Mouse (Mus musculus) cerebral cortex, adult 2 months (tissue): ENCODE results near the gene Cebpa.

Experiments
- WGBS: fragments of 180-500 bp; shearing (Covaris S2); methylation state at CpG from one replicate; pipeline ENCODE4 v1.1.7; 2018; 5-methylcytosine and 5-hydroxymethylcytosine counted together

Cebpa gene

DNA sequence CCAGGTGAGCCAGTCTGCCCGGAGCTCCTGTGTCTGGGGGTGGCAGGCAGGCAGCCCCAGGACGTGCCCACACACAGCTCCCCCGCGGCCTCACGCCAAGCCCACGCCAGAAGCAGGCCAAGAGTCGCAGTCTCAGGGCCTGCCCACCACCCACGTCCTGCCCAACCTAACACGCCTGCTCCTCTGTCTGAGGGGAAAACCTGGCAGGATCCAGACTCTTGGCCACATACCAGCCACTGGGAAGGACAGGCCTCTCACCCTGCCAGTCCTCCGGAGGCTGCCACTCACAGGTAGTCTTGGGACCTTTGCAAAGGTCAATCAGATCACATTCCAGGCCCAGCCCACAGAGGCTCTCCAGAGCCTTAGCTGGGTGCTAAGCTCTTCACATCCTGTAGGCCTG lies 27.2 kb downstream of the Cebpa start:
- WGBS: 78% methylated on average over 10 of the region's 10 CpGs

DNA sequence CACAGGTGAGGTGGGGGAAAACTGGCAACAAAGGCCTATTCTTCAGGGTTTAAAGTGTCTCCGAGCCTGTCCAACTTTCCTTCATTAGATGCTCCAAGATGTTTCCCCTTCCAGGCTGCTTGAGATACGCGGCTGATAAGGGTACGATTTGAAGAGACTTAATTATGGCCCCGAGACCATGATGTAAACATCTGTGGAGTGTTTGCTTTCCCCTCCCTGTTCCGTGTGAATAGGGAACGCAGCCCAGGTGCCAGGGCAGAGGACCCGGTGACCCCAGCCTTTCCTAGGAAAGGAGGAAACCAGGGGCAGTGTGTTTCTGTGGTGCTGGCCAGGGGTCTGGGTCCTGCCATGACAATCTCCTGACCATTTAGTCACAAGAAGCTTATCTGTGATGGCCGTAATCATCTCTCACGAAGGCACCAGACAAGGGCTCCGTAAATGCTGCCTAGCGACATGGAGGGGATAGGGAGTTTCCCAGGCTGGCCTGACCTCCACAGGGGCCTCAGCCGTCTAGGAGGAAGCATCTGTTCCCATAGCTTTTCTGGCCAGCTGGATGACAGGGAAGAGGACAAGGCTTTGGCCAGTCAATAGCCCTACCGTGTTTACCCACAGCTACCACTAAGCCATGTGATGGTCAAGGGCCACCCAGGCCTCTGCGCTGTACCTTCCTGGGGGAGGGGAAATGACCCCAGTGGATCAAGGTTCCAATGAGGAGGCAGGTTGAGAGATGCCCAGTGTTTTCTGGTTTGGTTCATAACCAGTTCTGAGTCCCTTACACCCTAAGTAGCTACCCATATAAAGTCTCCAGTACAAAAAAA lies 30.7 kb downstream of the Cebpa start:
- 85% methylated on average over 15 of the region's 15 CpGs for WGBS

DNA sequence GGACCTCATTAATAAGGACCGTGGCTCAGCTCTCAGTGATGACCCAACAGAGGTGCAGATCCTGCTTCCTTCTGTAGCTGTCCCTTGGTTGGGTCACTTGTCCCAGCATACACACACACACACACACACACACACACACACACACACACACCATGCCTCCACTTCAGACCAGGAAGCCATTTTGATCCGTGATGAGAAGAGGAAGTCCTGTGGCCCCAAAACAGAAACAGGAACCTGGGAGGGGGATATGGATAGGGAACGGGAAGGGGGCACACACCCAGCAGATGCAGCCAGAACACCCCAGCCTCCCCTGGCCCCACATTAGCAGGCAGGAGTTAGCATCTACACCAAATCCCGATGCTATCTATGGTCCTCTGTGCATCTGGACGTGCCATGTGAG lies 31.8 kb downstream of the Cebpa start:
- WGBS: 79% methylated on average over 5 of the region's 5 CpGs

DNA sequence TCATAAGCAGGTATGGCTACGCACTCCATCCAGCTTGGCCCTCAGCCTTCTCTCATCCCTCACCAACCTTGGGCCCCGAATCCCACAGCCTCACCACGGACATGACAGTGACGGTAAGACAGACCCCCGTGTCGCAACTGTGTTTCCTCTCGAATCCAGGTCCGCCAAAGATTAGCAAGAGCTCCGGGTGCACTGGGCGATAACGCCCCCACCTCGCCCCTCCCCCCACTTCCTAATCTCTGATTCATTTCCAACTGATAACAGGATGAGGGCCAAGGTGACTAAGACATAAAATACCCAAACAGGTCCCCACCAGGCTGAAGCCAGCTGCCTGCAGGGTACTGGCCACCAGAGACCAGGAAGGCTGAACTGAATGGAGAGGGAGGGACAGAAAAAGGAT lies 35.4 kb downstream of the Cebpa start:
- WGBS: 86% methylated on average over 12 of the region's 12 CpGs

DNA sequence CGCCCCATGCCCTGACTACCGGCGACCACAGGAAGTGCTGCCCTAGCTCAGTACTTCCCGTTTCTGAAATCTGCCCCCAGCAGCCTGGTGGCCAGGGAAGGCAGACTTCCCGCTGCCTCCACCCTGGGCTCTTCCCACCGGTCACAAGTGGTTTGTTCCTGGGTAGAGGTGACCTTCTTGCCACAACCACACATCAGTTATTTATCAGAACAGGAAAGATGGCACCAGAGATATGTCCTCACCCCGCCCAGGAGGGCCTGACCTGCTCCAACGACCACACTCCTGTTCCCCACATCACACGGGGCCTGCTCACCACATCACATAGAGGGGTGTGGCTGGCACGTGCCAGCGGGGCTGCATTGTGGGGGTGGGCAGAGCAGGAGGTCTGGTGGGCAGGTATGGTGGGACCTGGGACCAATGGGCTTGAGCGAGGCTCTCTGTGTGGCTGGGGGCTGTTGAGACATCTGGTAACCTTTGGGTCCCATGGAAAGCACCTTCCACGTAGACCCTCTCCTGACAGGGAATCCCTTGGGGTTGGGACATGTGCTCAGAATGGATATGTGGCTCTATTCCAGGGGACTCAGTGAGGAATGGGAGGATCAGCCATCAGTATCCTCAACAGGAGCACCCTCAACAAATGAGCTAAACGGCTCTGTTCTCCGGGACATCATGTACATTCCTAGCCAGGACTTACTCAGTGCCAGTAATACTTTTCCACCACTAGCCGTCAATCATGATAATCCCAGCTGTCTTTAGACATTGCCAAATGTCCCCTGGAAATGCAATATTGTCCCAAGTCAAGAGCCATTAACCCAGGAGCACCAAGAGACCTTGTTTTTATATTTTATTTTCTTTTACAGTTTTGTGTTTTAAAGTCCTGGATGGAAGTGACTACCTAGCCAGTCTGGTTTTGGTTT lies 37.7 kb downstream of the Cebpa start:
- 79% methylated on average over 16 of the region's 16 CpGs for WGBS

DNA sequence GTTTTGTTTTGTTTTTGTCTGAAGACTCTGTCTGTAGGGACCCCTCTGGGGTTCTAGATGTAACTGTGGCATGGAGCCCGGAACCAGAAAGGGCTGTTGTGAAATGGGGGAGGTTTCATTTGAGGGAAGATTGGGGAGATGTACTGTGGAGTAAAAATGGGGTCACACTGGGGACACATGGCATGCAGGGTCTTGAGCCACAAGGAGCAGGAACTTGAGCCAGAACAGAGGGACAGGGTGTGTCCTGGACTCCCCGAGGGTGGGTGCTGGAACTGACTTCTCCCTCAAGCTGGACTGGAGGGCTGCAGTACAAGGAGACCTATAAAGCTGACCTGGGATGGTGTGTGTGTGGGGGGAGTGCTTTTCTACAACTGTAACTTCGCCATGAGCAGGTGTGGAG lies 38.4 kb downstream of the Cebpa start:
- WGBS: 70% methylated on average over 3 of the region's 3 CpGs

DNA sequence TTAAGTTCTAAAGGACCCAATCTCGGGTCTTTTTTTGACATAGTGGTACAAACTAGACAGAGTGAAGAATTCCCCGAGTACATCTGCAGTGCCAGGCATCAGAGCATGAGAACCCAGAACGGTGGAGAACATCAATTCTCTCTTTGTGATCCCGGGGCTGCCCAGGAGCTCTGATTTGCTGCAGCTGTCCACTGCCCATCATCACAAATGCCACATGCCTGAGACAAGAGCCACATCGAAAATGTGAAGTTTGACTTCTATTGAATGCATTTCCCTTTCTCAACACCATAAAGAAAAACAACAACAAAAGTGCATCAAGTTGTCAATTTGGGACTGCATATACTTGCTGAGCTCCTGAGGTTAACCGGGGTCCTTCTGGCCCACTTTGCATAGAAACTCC lies 43.4 kb downstream of the Cebpa start:
- 81% methylated on average over 6 of the region's 6 CpGs for WGBS

DNA sequence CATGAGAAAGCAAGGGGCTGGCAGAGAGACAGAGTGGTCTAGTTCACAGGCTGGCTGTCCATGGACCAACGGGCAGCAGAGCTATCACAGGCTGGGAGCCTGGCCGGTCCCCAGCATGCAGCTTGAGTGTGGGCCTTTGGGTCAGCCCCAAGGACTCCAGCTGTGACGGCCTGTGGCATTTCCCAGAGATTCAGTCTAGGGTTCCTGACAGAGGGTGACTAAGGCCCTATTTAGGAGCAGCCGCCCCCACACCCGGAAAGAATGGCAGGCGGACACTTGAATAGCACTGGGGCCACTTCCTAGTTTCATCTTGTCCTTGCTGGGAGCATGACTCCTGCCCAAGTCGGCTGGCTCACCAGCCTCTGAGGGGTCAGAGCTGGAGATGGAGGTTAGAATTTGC lies 44.5 kb downstream of the Cebpa start:
- 75% methylated on average over 7 of the region's 7 CpGs for whole genome bisulfite sequencing

DNA sequence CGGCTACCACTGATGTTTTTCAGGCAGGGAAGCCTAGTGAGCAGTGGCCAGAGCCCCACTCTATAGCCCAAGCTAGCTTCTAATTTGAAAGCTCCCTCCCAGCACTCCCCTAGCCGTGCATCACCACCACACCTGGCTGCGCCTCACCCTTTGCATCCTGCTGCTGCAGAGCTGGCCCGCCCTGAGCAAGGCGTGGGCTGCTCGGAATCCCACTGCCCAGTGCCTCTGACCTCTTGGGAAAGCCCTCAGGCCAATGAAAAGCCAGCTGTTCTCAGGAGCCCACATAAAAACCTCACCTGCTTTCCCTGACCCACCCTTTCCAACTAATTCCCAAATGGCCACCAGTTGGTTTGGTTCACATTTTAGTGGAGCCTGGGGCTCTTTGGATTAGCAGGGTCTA lies 45.0 kb downstream of the Cebpa start:
- WGBS: 92% methylated on average over 6 of the region's 6 CpGs

DNA sequence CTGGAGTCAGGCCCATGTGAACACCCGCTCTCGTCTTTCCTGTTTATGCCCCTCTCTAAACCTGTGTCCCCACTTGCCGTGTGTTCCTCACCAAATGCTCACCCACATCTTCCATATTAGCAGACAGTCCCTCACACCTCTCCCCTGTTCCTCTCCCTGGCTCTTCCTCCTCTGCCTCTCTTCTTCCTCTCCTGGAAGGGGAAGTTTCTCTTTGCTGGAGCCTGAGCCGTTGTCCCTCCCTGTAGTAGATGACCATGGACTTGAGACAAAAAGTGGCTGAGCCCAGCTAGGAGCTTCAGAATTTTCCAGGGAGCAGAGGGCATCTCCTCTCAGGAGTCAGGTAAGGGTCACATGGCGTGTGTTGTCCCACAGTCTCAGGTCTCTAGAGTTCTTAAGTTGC lies 47.9 kb downstream of the Cebpa start:
- WGBS: 89% methylated on average over 5 of the region's 5 CpGs

DNA sequence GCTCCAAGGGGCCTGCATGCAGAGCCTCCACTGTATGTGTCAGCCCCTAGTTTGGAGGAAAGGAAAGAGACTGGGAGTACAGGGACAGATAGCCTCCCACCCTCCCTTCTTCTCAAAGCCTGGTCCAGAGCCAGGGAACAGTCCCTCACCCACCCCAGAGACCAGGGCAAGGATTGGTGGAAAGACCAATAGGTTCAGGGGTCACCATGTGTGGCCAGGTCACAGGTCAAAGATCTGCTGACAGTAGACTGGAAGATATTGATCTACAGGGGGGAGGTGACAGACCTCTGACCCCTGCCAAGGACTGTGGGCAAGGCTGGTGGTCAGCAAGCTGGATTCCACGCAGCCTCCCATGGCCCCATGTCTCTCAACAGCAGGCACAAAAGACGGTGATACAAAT lies 48.8 kb downstream of the Cebpa start:
- WGBS: 87% methylated on average over 2 of the region's 2 CpGs

DNA sequence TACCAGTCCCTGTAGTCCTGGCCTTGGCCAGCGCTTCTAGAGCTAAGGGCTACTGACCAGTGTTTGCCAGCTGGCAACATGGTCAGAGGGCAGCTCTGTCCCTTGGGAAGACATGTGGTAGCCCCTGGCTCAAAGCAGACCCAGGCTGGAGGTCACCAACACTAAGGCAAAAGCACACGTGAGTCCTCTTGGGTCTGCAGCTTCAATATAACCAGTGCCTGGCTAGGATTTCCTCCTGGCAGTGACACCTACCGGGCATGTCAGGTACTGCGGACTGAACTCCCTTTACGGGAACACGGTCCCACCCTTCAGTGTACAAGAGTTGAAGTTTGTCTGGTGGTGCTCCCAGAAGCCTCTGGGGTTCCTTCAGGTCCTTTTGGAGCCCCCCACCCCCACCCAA lies 50.2 kb downstream of the Cebpa start:
- 11% methylated on average over 6 of the region's 6 CpGs for WGBS
